Mouse (Mus musculus) E14TG2a.4 (cell line): ENCODE results near the gene Gm37240.

Source experiments
- CTCF ChIP-seq: conservative IDR thresholded peaks from 2 replicates; pipeline ENCODE4 v1.5.1; 2014; ENCODE audit warnings: low read length
- NANOG ChIP-seq: IDR thresholded peaks from 2 replicates; pipeline ENCODE4 v1.6.1; 2014; ENCODE audit warnings: borderline replicate concordance, low read length, mixed read lengths
- POU5F1 ChIP-seq: IDR thresholded peaks from 2 replicates; pipeline ENCODE4 v1.6.1; 2014; ENCODE audit warnings: low read length, borderline replicate concordance

DNA sequence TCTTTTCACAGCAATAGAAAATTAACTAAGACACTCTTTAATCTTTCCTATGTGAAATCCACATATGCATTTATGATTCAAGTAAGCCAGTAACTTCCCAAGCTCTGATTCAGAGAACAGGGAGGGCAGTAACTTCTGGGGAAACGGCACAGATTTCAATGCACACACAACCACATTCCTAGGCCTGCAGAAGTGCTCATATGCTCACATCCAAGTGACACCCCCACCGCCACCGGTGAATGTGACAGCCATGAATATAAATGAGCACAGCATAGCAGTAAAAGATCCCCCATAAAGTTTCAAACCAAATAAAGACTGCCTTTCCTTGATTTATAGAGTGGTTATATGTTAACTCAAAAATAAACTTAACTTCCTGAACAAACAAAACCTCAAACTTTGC lies 641.2 kb downstream of the Gm37240 start:
- no peak for TF ChIP-seq CTCF
- no peak for TF ChIP-seq NANOG
- TF ChIP-seq POU5F1, result no peak
